Mouse (Mus musculus): ENCODE data around the gene Tmem95.

- TF ChIP-seq CTCF (IDR thresholded peaks at IDR 0.05; ENCODE audit: borderline replicate concordance, extremely low read depth, insufficient read depth, insufficient read length), result no peak
- TF ChIP-seq POLR2A (IDR thresholded peaks at IDR 0.05; ENCODE audit: borderline replicate concordance, extremely low read depth, insufficient read depth, insufficient read length, poor library complexity, severe bottlenecking), result no peak
Measured at GRCm38 (mm10) chr11:69895291-69895690, 17.5 kb upstream of the Tmem95 start, which contains the start of gene Acap1.

Measured in brain, embryonic 14.5 days (tissue).